Mouse (Mus musculus): ENCODE results near the gene Olfr930. TPM values are rescaled to one million over a fixed set of nuclear protein-coding genes. Genes with fewer than 3 reads are reported as not detected.
A peak's percentile ranks its signal among the peaks of the same experiment; 100 is the strongest.

Olfr930 gene
- total RNA-seq (2012; rRNA removed), result not detected in 2 replicates
- not detected in 2 replicates for total RNA-seq (2014; rRNA removed)
- polyA plus RNA-seq (2012; ENCODE audit: insufficient read length, low read depth), result not detected in 2 replicates

DNA sequence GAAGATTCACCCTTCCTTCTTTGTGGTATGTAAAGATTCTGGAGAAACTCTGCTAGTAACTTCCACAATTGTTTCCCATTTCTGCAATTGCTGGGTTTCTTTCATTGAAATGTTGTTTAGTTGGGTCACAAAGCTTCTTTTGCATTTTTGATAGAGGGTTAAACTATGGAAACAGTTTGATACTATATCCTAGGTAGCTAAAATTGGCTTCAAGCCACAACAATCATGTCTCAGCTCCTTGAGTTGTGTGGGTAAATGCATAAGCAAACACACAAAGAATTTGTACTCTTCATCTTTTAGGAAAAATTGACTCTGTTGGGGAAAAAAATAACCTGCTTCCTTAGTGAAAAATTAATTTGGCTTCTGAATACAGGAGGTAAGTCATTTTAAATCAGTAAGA lies at the start of gene Olfr930:
Olfr930 (plus strand) TSS at position 301 of the 400 bp plus-strand sequence.
- Histone ChIP-seq H3K4me1 (ENCODE audit: control insufficient read depth in 1 of 2, insufficient read depth in 2 of 2) (no peaks in the 10 kb centered on the region), H3K79me2 (replicated peaks; ENCODE audit: control insufficient read depth, extremely low read depth, insufficient read depth, poor library complexity, severe bottlenecking) (no peaks in the 10 kb centered on the region), H3K36me3 (replicated peaks in 1 of 2; ENCODE audit: control insufficient read depth in 1 of 2, insufficient read depth in 1 of 2, low read length in 1 of 2) (no peaks in the 10 kb centered on the region), H3K9ac (ENCODE audit: insufficient read depth, low read depth) (no peak within 1 kb of the TSS), H3K4me2 (ENCODE audit: insufficient read depth, low read depth, poor library complexity, severe bottlenecking) (no peak within 1 kb of the TSS), H3K27me3 (replicated peaks) (no peaks in the 10 kb centered on the region), H3K27ac (ENCODE audit: insufficient read depth, low read depth) (no peak within 1 kb of the TSS), H3K4me3 (replicated peaks in 1 of 3; ENCODE audit: low read depth in 2 of 3, low read length in 2 of 3, poor library complexity in 1 of 3) (no peak within 1 kb of the TSS), H3K9me3 (replicated peaks; ENCODE audit: low read length) (no peaks in the 10 kb centered on the region)
- no peak for DNase-seq (ENCODE audit: extremely low read depth)
- dilution Hi-C loops (cut with MboI; ENCODE audit: extremely low pct_ligation_motif_present, extremely low pct_unique_long_range_greater_than_20kb, low sequenced_read_pairs) (no loop called here), in situ Hi-C loops (cut with MboI; ENCODE audit: low pct_ligation_motif_present, low pct_unique_long_range_greater_than_20kb, low sequenced_read_pairs) (no loop called here)
- TF ChIP-seq TBP (conservative IDR thresholded peaks at IDR 0.05; ENCODE audit: low read depth, low read length) (no peak), RCOR1 (conservative IDR thresholded peaks at IDR 0.05; ENCODE audit: low read depth, low read length) (no peak), KAT2A (IDR thresholded peaks at IDR 0.05; ENCODE audit: insufficient replicate concordance, low read length) (no peak), SMC3 (IDR thresholded peaks at IDR 0.05; ENCODE audit: low read depth, low read length) (no peak), GABPA (IDR thresholded peaks at IDR 0.05; ENCODE audit: insufficient replicate concordance, low read depth, low read length) (no peak), MYC (IDR thresholded peaks at IDR 0.05; ENCODE audit: low read depth, low read length) (no peak), PAX5 (IDR thresholded peaks at IDR 0.05; ENCODE audit: low read length) (no peak), CTCF (conservative IDR thresholded peaks at IDR 0.05 in 1 of 2, IDR thresholded peaks at IDR 0.05 in 1 of 2; ENCODE audit: low read depth in 2 of 2, low read length in 2 of 2) (no peak), ZMIZ1 (IDR thresholded peaks at IDR 0.05; ENCODE audit: low read depth, low read length) (no peak), IRF4 (IDR thresholded peaks at IDR 0.05; ENCODE audit: low read depth, low read length) (no peak), CHD2 (IDR thresholded peaks at IDR 0.05; ENCODE audit: low read length) (no peak), MAZ (IDR thresholded peaks at IDR 0.05; ENCODE audit: low read depth, low read length) (no peak), ZC3H11A (IDR thresholded peaks at IDR 0.05; ENCODE audit: low read depth, low read length) (no peak), POLR2A (IDR thresholded peaks at IDR 0.05; ENCODE audit: low read depth, low read length) (no peak), POLR2AphosphoS2 (IDR thresholded peaks at IDR 0.05; ENCODE audit: low read depth, low read length) (no peak), RAD21 (IDR thresholded peaks at IDR 0.05; ENCODE audit: low read depth, low read length) (no peak), SIN3A (IDR thresholded peaks at IDR 0.05; ENCODE audit: low read length) (no peak), HCFC1 (IDR thresholded peaks at IDR 0.05; ENCODE audit: low read depth, low read length) (no peak)

DNA sequence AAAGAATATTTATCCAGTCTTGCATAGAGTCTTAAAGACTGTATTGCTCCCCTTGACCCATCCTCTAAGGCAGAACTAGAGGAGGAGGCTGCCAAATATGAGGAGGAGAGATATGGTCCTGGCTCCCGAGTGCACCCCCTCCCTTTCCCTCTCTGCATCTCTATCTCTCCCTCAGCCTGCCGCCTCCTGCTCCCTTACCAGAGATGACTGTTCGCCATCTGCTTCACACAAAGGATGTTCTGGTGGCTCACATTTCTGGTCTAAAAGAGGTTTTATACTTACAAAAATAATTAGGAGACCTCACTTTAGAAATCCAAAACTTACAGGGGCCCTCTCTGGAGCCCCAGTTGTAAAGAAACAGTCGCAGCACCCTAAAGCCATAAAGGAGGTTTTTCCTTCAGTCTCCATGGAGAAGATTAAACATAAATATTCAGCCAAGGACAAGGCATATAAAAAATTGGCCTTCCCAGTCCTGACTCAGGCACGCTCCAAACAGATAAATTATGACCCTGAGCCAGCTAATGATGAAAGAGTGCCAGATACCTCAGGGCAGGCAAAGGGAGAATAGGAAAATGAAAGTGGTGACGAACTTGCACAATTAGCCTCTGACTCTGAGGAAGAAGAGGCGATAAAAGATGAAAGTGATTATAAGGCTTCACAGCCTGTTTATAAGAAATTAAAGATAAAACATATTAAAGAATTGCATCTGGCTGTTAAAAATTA lies 24.0 kb downstream of the Olfr930 start:
- peak overlapping the region in 2 of 3 experiments; percentile 27 to 44 for H3K4me3 ChIP-seq (replicated peaks in 1 of 3; ENCODE audit: low read depth in 2 of 3, low read length in 2 of 3, poor library complexity in 1 of 3)
- in situ Hi-C loops (cut with MboI; ENCODE audit: low pct_ligation_motif_present, low pct_unique_long_range_greater_than_20kb, low sequenced_read_pairs), result loop anchor here (25.0 kb wide), 1 partner anchor 634 kb away; the partner anchor contains the start of gene Olfr959
- no peaks in the 10 kb centered on the region for H3K36me3 ChIP-seq (replicated peaks in 1 of 2; ENCODE audit: control insufficient read depth in 1 of 2, insufficient read depth in 1 of 2, low read length in 1 of 2)

More for the DNA sequence above, 24.0 kb downstream of the Olfr930 start:
- Histone ChIP-seq H3K4me2 (ENCODE audit: insufficient read depth, low read depth, poor library complexity, severe bottlenecking) (peak overlapping the region; percentile 21; the same call in 1 of the 2 replicates), H3K9ac (ENCODE audit: insufficient read depth, low read depth) (no peak overlapping the region), H3K27ac (ENCODE audit: insufficient read depth, low read depth) (no peak overlapping the region), H3K9me3 (replicated peaks; ENCODE audit: low read length) (no peaks in the 10 kb centered on the region), H3K79me2 (replicated peaks; ENCODE audit: control insufficient read depth, extremely low read depth, insufficient read depth, poor library complexity, severe bottlenecking) (no peaks in the 10 kb centered on the region), H3K4me1 (ENCODE audit: control insufficient read depth in 1 of 2, insufficient read depth in 2 of 2) (peaks cover 0 to 4% of the 10 kb centered on the region in 2 experiments; a peak in 1 of 4 replicates), H3K27me3 (replicated peaks) (no peaks in the 10 kb centered on the region)
- dilution Hi-C loops (cut with MboI; ENCODE audit: extremely low pct_ligation_motif_present, extremely low pct_unique_long_range_greater_than_20kb, low sequenced_read_pairs), result no loop called here
- peak; percentile 15 for DNase-seq (ENCODE audit: extremely low read depth)
- TF ChIP-seq MEF2A (IDR thresholded peaks at IDR 0.05; ENCODE audit: borderline replicate concordance, low read depth, low read length), result no peak
